Mouse (Mus musculus) megakaryocyte, embryonic 14.5 days (primary cell): ENCODE data around the gene Etfbkmt.

Source experiments
- FLI1 ChIP-seq: IDR thresholded peaks from 2 replicates; pipeline ENCODE4 v1.6.1; 2012; ENCODE audit warnings: low read length, inconsistent platforms, mixed read lengths
- GATA1 ChIP-seq: IDR thresholded peaks from 3 replicates; pipeline ENCODE4 v1.6.1; 2012; ENCODE audit warnings: mixed read lengths, low read length, inconsistent platforms, borderline replicate concordance

GRCm38 (mm10) chr6:149135631-149136030 is 4.0 kb upstream of the Etfbkmt start:
- no peak for TF ChIP-seq GATA1
- no peak for TF ChIP-seq FLI1
